Mouse (Mus musculus): Measurements from ENCODE around the gene Polrmt. TPM values are rescaled to one million over a fixed set of nuclear protein-coding genes. Genes with fewer than 3 reads are reported as not detected.

The Polrmt gene
- total and polyA plus RNA-seq, 2 experiments = 7.7 to 42.4 TPM

GRCm38 (mm10) chr10:79714996-79715395 lies 31.4 kb downstream of the Polrmt start:
- Histone ChIP-seq H3K9ac (ENCODE audit: low read depth, low read length) (no peak overlapping the region), H3K27ac (replicated peaks; ENCODE audit: insufficient read depth, low read depth, low read length) (no peak overlapping the region), H3K4me3 (ENCODE audit: insufficient read depth, low read depth, low read length) (no peak overlapping the region), H3K27me3 (ENCODE audit: control insufficient read depth, insufficient read depth, low read length) (peaks cover 10% of the 10 kb centered on the region), H3K36me3 (ENCODE audit: control insufficient read depth, insufficient read depth, low read length) (peaks cover 3% of the 10 kb centered on the region; the same call in 1 of the 2 replicates), H3K79me2 (ENCODE audit: control insufficient read depth, insufficient read depth, low read length) (no peaks in the 10 kb centered on the region), H3K4me1 (ENCODE audit: control insufficient read depth, insufficient read depth, low read length) (no peaks in the 10 kb centered on the region)
- 67% methylated on average over 4 of the region's 4 CpGs for WGBS
- TF ChIP-seq POLR2A (IDR thresholded peaks at IDR 0.05; ENCODE audit: extremely low read depth, insufficient read depth, low read length) (no peak), CTCF (IDR thresholded peaks at IDR 0.05; ENCODE audit: low read depth, low read length) (no peak)
- no peak for DNase-seq (ENCODE audit: extremely low read depth, low read depth, low spot score)

- H3K9ac ChIP-seq (ENCODE audit: low read depth, low read length) = no peak overlapping the region
- H3K36me3 ChIP-seq (ENCODE audit: control insufficient read depth, insufficient read depth, low read length) = peaks cover 3% of the 10 kb centered on the region; the same call in 1 of the 2 replicates
- H3K27me3 ChIP-seq (ENCODE audit: control insufficient read depth, insufficient read depth, low read length) = peaks cover 10% of the 10 kb centered on the region
- H3K4me1 ChIP-seq (ENCODE audit: control insufficient read depth, insufficient read depth, low read length) = no peaks in the 10 kb centered on the region
- no peak for DNase-seq (ENCODE audit: extremely low read depth, low read depth, low spot score)
- TF ChIP-seq CTCF (IDR thresholded peaks at IDR 0.05; ENCODE audit: low read depth, low read length) (no peak), POLR2A (IDR thresholded peaks at IDR 0.05; ENCODE audit: extremely low read depth, insufficient read depth, low read length) (no peak)
- WGBS = 16% methylated on average over 1 of the region's 1 CpGs
- H3K79me2 ChIP-seq (ENCODE audit: control insufficient read depth, insufficient read depth, low read length) = peaks cover 6% of the 10 kb centered on the region; the same call in 1 of the 2 replicates
- H3K27ac ChIP-seq (replicated peaks; ENCODE audit: insufficient read depth, low read depth, low read length) = no peak overlapping the region
- no peak overlapping the region for H3K4me3 ChIP-seq (ENCODE audit: insufficient read depth, low read depth, low read length)
These were observed 33.2 kb downstream of the Polrmt start for GRCm38 (mm10) chr10:79713163-79713562.

GRCm38 (mm10) chr10:79712499-79713126 lies 33.8 kb downstream of the Polrmt start:
- TF ChIP-seq CTCF (IDR thresholded peaks at IDR 0.05; ENCODE audit: low read depth, low read length) (peak; percentile 88), POLR2A (IDR thresholded peaks at IDR 0.05; ENCODE audit: extremely low read depth, insufficient read depth, low read length) (no peak)
- peak; percentile 52 for DNase-seq (ENCODE audit: extremely low read depth, low read depth, low spot score)
- Histone ChIP-seq H3K4me1 (ENCODE audit: control insufficient read depth, insufficient read depth, low read length) (no peaks in the 10 kb centered on the region), H3K79me2 (ENCODE audit: control insufficient read depth, insufficient read depth, low read length) (peaks cover 9% of the 10 kb centered on the region), H3K36me3 (ENCODE audit: control insufficient read depth, insufficient read depth, low read length) (peaks cover 3% of the 10 kb centered on the region; the same call in 1 of the 2 replicates), H3K9ac (ENCODE audit: low read depth, low read length) (no peak overlapping the region), H3K27me3 (ENCODE audit: control insufficient read depth, insufficient read depth, low read length) (peaks cover 10% of the 10 kb centered on the region), H3K27ac (replicated peaks; ENCODE audit: insufficient read depth, low read depth, low read length) (no peak overlapping the region), H3K4me3 (ENCODE audit: insufficient read depth, low read depth, low read length) (no peak overlapping the region)
- 12% methylated on average over 6 of the region's 6 CpGs for WGBS

- Histone ChIP-seq H3K79me2 (ENCODE audit: control insufficient read depth, insufficient read depth, low read length) (peaks cover 14% of the 10 kb centered on the region), H3K4me1 (ENCODE audit: control insufficient read depth, insufficient read depth, low read length) (peaks cover 6% of the 10 kb centered on the region), H3K27ac (replicated peaks; ENCODE audit: insufficient read depth, low read depth, low read length) (no peak overlapping the region), H3K27me3 (ENCODE audit: control insufficient read depth, insufficient read depth, low read length) (peaks cover 6% of the 10 kb centered on the region), H3K9ac (ENCODE audit: low read depth, low read length) (no peak overlapping the region), H3K4me3 (ENCODE audit: insufficient read depth, low read depth, low read length) (no peak overlapping the region), H3K36me3 (ENCODE audit: control insufficient read depth, insufficient read depth, low read length) (peaks cover 3% of the 10 kb centered on the region; the same call in 1 of the 2 replicates)
- TF ChIP-seq POLR2A (IDR thresholded peaks at IDR 0.05; ENCODE audit: extremely low read depth, insufficient read depth, low read length) (no peak), CTCF (IDR thresholded peaks at IDR 0.05; ENCODE audit: low read depth, low read length) (peak; percentile 37; the same call in 1 of the 2 replicates)
- WGBS = 86% methylated on average over 1 of the region's 1 CpGs
- peak; percentile 45 for DNase-seq (ENCODE audit: extremely low read depth, low read depth, low spot score)
These were observed 34.4 kb downstream of the Polrmt start for GRCm38 (mm10) chr10:79712029-79712428.

- DNase-seq (ENCODE audit: extremely low read depth, low read depth, low spot score) = no peak
- WGBS = 81% methylated on average over 7 of the region's 7 CpGs
- Histone ChIP-seq H3K4me1 (ENCODE audit: control insufficient read depth, insufficient read depth, low read length) (peaks cover 26% of the 10 kb centered on the region), H3K27me3 (ENCODE audit: control insufficient read depth, insufficient read depth, low read length) (no peaks in the 10 kb centered on the region), H3K27ac (replicated peaks; ENCODE audit: insufficient read depth, low read depth, low read length) (no peak overlapping the region), H3K36me3 (ENCODE audit: control insufficient read depth, insufficient read depth, low read length) (peaks cover 3% of the 10 kb centered on the region; the same call in 1 of the 2 replicates), H3K79me2 (ENCODE audit: control insufficient read depth, insufficient read depth, low read length) (peaks cover 31% of the 10 kb centered on the region), H3K9ac (ENCODE audit: low read depth, low read length) (no peak overlapping the region), H3K4me3 (ENCODE audit: insufficient read depth, low read depth, low read length) (no peak overlapping the region)
- TF ChIP-seq CTCF (IDR thresholded peaks at IDR 0.05; ENCODE audit: low read depth, low read length) = no peak
- no peak for TF ChIP-seq POLR2A (IDR thresholded peaks at IDR 0.05; ENCODE audit: extremely low read depth, insufficient read depth, low read length)
These were observed 37.1 kb downstream of the Polrmt start for GRCm38 (mm10) chr10:79709307-79709706.

GRCm38 (mm10) chr10:79708668-79709067 lies 37.7 kb downstream of the Polrmt start:
- TF ChIP-seq CTCF (IDR thresholded peaks at IDR 0.05; ENCODE audit: low read depth, low read length) (no peak), POLR2A (IDR thresholded peaks at IDR 0.05; ENCODE audit: extremely low read depth, insufficient read depth, low read length) (no peak)
- Histone ChIP-seq H3K27me3 (ENCODE audit: control insufficient read depth, insufficient read depth, low read length) (no peaks in the 10 kb centered on the region), H3K36me3 (ENCODE audit: control insufficient read depth, insufficient read depth, low read length) (peaks cover 3% of the 10 kb centered on the region; the same call in 1 of the 2 replicates), H3K79me2 (ENCODE audit: control insufficient read depth, insufficient read depth, low read length) (peaks cover 31% of the 10 kb centered on the region), H3K9ac (ENCODE audit: low read depth, low read length) (no peak overlapping the region), H3K4me3 (ENCODE audit: insufficient read depth, low read depth, low read length) (no peak overlapping the region), H3K27ac (replicated peaks; ENCODE audit: insufficient read depth, low read depth, low read length) (no peak overlapping the region), H3K4me1 (ENCODE audit: control insufficient read depth, insufficient read depth, low read length) (peaks cover 26% of the 10 kb centered on the region)
- WGBS = 88% methylated on average over 21 of the region's 21 CpGs
- DNase-seq (ENCODE audit: extremely low read depth, low read depth, low spot score) = no peak
